Mouse (Mus musculus): ENCODE measurements around the gene Rpgrip1l. TPM values are rescaled to one million over a fixed set of nuclear protein-coding genes. Genes with fewer than 3 reads are reported as not detected.

Rpgrip1l gene
- polyA plus RNA-seq, 1 experiment from 2014 or later, result 10.4 TPM

GRCm38 (mm10) chr8:91349816-91350215 is 36.8 kb upstream of the Rpgrip1l start:
- no peak overlapping the region for H3K4me3 ChIP-seq
- H3K27ac ChIP-seq (replicated peaks), result no peak overlapping the region
- no peak for DNase-seq (ENCODE audit: low spot score)
- no peaks in the 10 kb centered on the region for H3K9me3 ChIP-seq (replicated peaks)
- H3K4me1 ChIP-seq, result peaks cover 9% of the 10 kb centered on the region
- no peaks in the 10 kb centered on the region for H3K27me3 ChIP-seq (ENCODE audit: low read depth, poor library complexity, severe bottlenecking)
- peaks cover 10% of the 10 kb centered on the region for H3K36me3 ChIP-seq
- 90% methylated on average over 7 of the region's 7 CpGs for WGBS

DNA sequence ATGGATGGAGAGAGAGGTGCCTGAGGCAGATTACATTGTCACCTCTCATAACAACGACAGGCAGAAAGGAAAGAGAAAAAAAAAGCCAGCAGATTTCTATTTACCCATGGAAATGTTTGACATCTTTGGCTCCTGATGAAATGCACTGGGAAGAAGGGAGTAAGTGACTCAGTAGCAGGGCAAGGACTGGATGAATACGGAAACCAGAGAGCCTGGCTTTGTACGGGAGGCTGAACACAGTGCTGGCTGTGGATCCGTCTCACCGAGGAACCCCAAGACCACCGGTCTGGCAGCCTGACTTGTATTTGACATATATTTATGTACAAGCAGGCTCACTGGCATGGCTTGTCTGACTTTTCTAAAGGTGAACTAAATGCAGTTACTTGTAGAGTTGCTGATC is 34.5 kb upstream of the Rpgrip1l start:
- H3K4me3 ChIP-seq, result no peak overlapping the region
- H3K9me3 ChIP-seq (replicated peaks), result no peaks in the 10 kb centered on the region
- H3K27me3 ChIP-seq (ENCODE audit: low read depth, poor library complexity, severe bottlenecking), result no peaks in the 10 kb centered on the region
- DNase-seq (ENCODE audit: low spot score), result no peak
- peaks cover 22% of the 10 kb centered on the region for H3K4me1 ChIP-seq
- H3K36me3 ChIP-seq, result peaks cover 10% of the 10 kb centered on the region
- 92% methylated on average over 6 of the region's 6 CpGs for WGBS
- H3K27ac ChIP-seq (replicated peaks), result no peak overlapping the region

- no peak overlapping the region for H3K27ac ChIP-seq (replicated peaks)
- peaks cover 10% of the 10 kb centered on the region for H3K36me3 ChIP-seq
- no peak for DNase-seq (ENCODE audit: low spot score)
- no peaks in the 10 kb centered on the region for H3K27me3 ChIP-seq (ENCODE audit: low read depth, poor library complexity, severe bottlenecking)
- WGBS, result 90% methylated on average over 10 of the region's 10 CpGs
- no peak overlapping the region for H3K4me3 ChIP-seq
- no peaks in the 10 kb centered on the region for H3K9me3 ChIP-seq (replicated peaks)
- H3K4me1 ChIP-seq, result peaks cover 26% of the 10 kb centered on the region
Measured at GRCm38 (mm10) chr8:91347146-91347545, 34.1 kb upstream of the Rpgrip1l start.

DNA sequence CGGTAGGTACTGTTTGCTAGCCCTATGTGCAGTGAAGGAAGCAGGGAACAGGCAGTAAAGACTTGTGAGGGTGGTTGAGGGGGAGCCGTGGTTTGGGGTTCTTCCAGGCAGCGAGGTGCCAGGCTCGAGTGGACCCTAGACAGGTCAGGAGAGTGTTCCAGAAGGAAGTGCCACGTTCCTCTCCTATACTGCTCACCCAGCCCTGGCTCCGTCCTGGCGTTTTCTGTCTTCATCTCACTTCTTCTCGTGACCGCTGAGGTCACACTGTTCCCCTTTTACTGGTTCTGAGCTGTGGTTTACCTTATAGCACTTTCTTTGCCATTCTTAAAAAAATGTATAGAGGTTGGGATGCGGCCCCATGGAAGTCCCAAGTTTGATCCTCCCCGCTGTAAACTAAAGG is 31.6 kb upstream of the Rpgrip1l start:
- 92% methylated on average over 11 of the region's 11 CpGs for whole genome bisulfite sequencing
- Histone ChIP-seq H3K27me3 (ENCODE audit: low read depth, poor library complexity, severe bottlenecking) (no peaks in the 10 kb centered on the region), H3K27ac (replicated peaks) (no peak overlapping the region), H3K9me3 (replicated peaks) (no peaks in the 10 kb centered on the region), H3K4me3 (no peak overlapping the region), H3K4me1 (peaks cover 38% of the 10 kb centered on the region), H3K36me3 (peaks cover 3% of the 10 kb centered on the region)
- DNase-seq (ENCODE audit: low spot score), result no peak

DNA sequence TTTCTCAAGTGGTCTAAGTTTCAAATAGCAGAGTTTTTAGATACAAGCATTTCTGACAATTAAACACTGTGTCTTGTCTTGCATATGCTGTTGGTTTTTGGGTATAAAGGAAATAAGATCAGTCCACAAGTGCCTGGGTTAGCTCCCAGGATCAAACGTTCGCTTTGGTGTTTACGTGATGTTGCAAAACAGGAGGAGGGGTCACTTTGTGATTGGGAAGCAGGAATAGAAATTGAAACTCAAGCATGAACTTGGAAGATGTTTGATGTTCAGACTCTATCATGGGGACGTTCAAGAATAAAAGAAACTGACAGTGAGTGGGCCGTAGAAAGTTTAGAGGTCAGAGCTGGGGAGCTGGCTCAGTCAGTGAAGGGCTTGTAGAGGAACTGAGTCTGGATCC is 29.7 kb upstream of the Rpgrip1l start:
- Histone ChIP-seq H3K4me1 (peaks cover 43% of the 10 kb centered on the region), H3K36me3 (no peaks in the 10 kb centered on the region), H3K4me3 (no peak overlapping the region), H3K27me3 (ENCODE audit: low read depth, poor library complexity, severe bottlenecking) (no peaks in the 10 kb centered on the region), H3K9me3 (replicated peaks) (no peaks in the 10 kb centered on the region), H3K27ac (replicated peaks) (no peak overlapping the region)
- 75% methylated on average over 5 of the region's 5 CpGs for WGBS
- no peak for DNase-seq (ENCODE audit: low spot score)

GRCm38 (mm10) chr8:91342196-91342595 is 29.1 kb upstream of the Rpgrip1l start:
- peak; percentile 69 for DNase-seq (ENCODE audit: low spot score)
- H3K27ac ChIP-seq (replicated peaks), result no peak overlapping the region

DNA sequence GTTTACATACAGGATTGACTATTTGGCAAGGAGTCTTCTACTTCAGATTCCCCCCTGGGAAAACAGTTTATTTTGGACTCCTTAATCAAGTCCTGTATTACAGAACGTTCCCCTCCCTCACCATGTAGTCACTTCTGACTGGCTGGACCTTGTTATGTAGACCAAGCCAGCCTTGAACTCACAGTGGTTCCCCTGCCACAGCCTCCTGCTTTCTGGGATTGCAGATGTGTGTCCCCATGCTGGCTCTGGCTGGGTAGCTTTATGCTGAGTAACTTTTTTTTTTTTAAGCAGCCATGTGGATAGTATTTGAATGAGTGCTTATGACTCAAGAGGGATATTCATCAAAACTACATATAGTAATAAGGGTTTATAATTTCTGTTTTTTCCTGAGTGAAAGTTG is 27.7 kb upstream of the Rpgrip1l start:
- peaks cover 43% of the 10 kb centered on the region for H3K4me1 ChIP-seq
- no peak overlapping the region for H3K4me3 ChIP-seq
- H3K36me3 ChIP-seq, result peaks cover 8% of the 10 kb centered on the region; the same call in 1 of the 2 replicates
- no peaks in the 10 kb centered on the region for H3K27me3 ChIP-seq (ENCODE audit: low read depth, poor library complexity, severe bottlenecking)
- H3K27ac ChIP-seq (replicated peaks), result no peak overlapping the region
- H3K9me3 ChIP-seq (replicated peaks), result peaks cover 9% of the 10 kb centered on the region; the same call in 1 of the 2 replicates
- 84% methylated on average over 1 of the region's 1 CpGs for WGBS
- no peak for DNase-seq (ENCODE audit: low spot score)

More at GRCm38 (mm10) chr8:91342196-91342595, 29.1 kb upstream of the Rpgrip1l start:
- H3K27me3 ChIP-seq (ENCODE audit: low read depth, poor library complexity, severe bottlenecking), result no peaks in the 10 kb centered on the region
- no peak overlapping the region for H3K4me3 ChIP-seq
- peaks cover 43% of the 10 kb centered on the region for H3K4me1 ChIP-seq
- no peaks in the 10 kb centered on the region for H3K9me3 ChIP-seq (replicated peaks)
- H3K36me3 ChIP-seq, result 0 out of 2 replicates have a peak, but pooled peaks cover 3% of the 10 kb centered on the region
- WGBS, result 12% methylated on average over 5 of the region's 5 CpGs

DNA sequence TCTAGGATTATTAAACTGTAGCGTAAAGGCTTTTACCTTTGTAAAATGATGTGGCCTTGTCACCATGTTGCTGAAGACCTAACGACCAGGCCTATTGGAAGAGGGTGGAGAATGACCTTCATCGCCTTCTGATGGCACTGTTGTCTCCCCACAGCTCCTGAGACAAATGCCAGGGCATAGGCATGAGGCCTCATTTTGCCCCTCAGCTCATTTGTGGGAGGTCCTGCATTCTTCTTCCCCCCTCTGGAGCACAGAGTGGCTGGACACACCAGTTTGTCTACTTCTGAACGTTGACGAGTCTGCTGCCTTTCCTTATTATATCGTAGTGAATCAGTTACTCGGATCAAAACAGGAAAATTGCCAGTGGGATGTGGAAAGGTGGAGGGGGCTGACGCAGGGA is 26.6 kb upstream of the Rpgrip1l start:
- WGBS, result 95% methylated on average over 8 of the region's 8 CpGs
- Histone ChIP-seq H3K36me3 (peaks cover 13% of the 10 kb centered on the region), H3K27ac (replicated peaks) (0 out of 2 replicates have a peak overlapping the region, but pooled peaks have one; percentile 28), H3K4me1 (peaks cover 43% of the 10 kb centered on the region), H3K9me3 (replicated peaks) (peaks cover 11% of the 10 kb centered on the region; the same call in 1 of the 2 replicates), H3K4me3 (no peak overlapping the region), H3K27me3 (ENCODE audit: low read depth, poor library complexity, severe bottlenecking) (no peaks in the 10 kb centered on the region)
- DNase-seq (ENCODE audit: low spot score), result no peak

DNA sequence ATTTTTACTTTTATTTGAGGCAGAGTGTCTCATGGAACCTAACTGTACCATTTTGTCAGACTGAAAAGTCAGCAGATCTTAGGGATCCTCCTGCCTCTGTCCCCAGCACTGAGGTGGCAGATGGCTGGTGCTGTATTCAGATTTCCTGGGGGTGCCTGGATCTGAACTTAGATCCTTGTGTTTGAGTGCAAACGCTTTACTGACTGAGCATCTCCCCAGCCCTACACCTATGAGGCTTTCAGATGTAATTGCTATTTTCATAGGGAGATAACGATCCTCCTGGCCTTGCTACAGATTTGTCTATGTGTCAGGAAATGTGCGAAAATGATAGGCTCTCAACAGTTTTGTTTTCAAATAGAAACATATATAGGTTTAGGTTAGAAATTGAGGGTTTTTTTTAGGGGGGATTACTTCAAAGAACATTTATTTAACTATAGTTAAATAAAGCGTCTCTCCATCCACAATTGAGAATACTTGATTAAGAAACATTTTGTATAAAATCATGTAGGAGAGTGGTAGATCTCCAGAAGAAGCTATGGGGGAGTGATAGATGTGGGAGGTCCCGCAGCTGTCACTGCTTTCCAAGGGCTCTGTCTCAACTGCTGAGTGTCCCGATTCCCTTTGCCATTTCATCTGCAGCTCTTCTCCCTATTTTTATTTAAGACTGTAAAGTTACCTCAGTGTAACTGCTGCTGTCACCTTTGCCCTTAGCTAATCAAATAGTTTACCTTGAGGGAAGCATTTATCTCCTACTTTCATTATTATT is 25.5 kb upstream of the Rpgrip1l start:
- peaks cover 17% of the 10 kb centered on the region for H3K36me3 ChIP-seq
- WGBS, result 91% methylated on average over 6 of the region's 6 CpGs
- no peak overlapping the region for H3K4me3 ChIP-seq
- H3K27ac ChIP-seq (replicated peaks), result no peak overlapping the region
- H3K4me1 ChIP-seq, result peaks cover 36% of the 10 kb centered on the region
- no peaks in the 10 kb centered on the region for H3K27me3 ChIP-seq (ENCODE audit: low read depth, poor library complexity, severe bottlenecking)
- H3K9me3 ChIP-seq (replicated peaks), result peaks cover 15% of the 10 kb centered on the region; the same call in 1 of the 2 replicates
- no peak for DNase-seq (ENCODE audit: low spot score)

GRCm38 (mm10) chr8:91329461-91329850 is 16.4 kb upstream of the Rpgrip1l start:
- Histone ChIP-seq H3K36me3 (peaks cover 26% of the 10 kb centered on the region), H3K4me3 (no peak overlapping the region), H3K9me3 (replicated peaks) (peaks cover 2% of the 10 kb centered on the region; the same call in 1 of the 2 replicates), H3K27ac (replicated peaks) (peak overlapping the region; percentile 63), H3K27me3 (ENCODE audit: low read depth, poor library complexity, severe bottlenecking) (no peaks in the 10 kb centered on the region), H3K4me1 (peaks cover 64% of the 10 kb centered on the region)
- WGBS, result 43% methylated on average over 6 of the region's 6 CpGs
- DNase-seq (ENCODE audit: low spot score), result no peak

DNA sequence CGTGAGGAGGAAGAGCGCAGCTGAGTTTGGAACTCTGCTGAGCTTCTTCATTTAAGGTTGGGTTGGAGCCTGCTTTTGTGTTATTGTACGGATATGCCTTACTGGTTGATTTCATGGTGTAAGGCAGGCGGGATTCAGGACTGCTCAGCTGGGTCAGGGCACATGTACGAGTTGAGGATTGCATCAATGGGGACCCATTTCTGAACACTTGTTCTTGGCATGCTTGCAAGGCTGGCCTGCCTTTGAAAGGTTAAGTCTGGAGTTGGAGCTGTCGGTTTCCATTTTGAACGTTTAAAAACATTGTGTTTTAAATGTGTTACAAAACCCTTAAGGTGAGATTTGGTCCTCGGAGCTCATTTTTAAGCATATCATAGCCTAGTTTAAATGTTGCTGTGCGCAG is 16.0 kb upstream of the Rpgrip1l start:
- 82% methylated on average over 9 of the region's 9 CpGs for WGBS
- H3K27me3 ChIP-seq (ENCODE audit: low read depth, poor library complexity, severe bottlenecking), result no peaks in the 10 kb centered on the region

DNA sequence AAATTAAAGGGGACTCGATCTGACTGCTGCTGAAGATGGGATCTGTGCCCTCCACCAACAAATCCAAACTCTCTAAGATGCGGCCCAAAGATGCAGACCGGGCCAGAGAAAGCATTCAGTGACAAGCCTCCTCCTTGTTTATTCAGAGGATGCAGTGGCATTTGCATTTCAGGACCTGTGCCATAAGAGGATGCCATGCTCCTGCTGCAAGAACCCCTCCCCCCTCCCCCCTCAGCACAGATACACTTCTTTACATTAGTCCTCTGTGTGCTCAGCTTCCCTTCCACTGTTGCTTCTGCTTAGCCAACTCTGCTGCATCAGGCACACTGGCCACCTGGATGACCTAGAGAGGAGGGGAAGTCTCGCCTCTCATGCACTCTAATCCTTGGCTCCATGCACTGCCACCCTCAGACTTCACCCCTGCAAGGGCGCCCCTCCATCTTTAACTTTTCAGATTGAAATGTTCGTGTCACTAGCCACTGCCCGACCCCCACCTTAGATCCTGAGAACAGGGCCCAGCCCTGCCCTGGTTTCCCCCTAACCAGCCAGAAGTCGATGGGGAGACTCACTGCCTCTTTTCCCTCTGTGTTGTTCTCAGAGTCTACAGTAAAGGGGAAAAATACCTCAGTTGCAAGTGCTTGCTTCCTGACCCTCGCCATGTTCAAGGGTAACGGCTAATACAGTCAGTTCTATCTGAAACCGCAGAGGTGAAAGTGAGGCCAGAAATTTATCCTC is 14.6 kb upstream of the Rpgrip1l start:
- Histone ChIP-seq H3K4me3 (no peak overlapping the region), H3K9me3 (replicated peaks) (no peaks in the 10 kb centered on the region), H3K4me1 (peaks cover 78% of the 10 kb centered on the region), H3K27ac (replicated peaks) (no peak overlapping the region), H3K36me3 (peaks cover 24% of the 10 kb centered on the region), H3K27me3 (ENCODE audit: low read depth, poor library complexity, severe bottlenecking) (no peaks in the 10 kb centered on the region)
- no peak for DNase-seq (ENCODE audit: low spot score)
- WGBS, result 85% methylated on average over 11 of the region's 11 CpGs

More for the DNA sequence above, 16.0 kb upstream of the Rpgrip1l start:
- H3K27ac ChIP-seq (replicated peaks), result peak overlapping the region; percentile 63; the same call in 1 of the 2 replicates
- DNase-seq (ENCODE audit: low spot score), result no peak
- H3K36me3 ChIP-seq, result peaks cover 24% of the 10 kb centered on the region
- H3K9me3 ChIP-seq (replicated peaks), result no peaks in the 10 kb centered on the region
- H3K4me3 ChIP-seq, result no peak overlapping the region
- H3K4me1 ChIP-seq, result peaks cover 68% of the 10 kb centered on the region

GRCm38 (mm10) chr8:91326946-91327345 is 13.9 kb upstream of the Rpgrip1l start:
- Histone ChIP-seq H3K9me3 (replicated peaks) (no peaks in the 10 kb centered on the region), H3K27me3 (ENCODE audit: low read depth, poor library complexity, severe bottlenecking) (no peaks in the 10 kb centered on the region), H3K4me1 (peaks cover 79% of the 10 kb centered on the region), H3K27ac (replicated peaks) (no peak overlapping the region), H3K36me3 (peaks cover 24% of the 10 kb centered on the region), H3K4me3 (no peak overlapping the region)
- WGBS, result 85% methylated on average over 6 of the region's 6 CpGs
- no peak for DNase-seq (ENCODE audit: low spot score)

Measured in midbrain, embryonic 10.5 days (tissue).